Mouse (Mus musculus) kidney, adult 2 months (tissue): ENCODE results near the gene Nuf2.

Source experiments
- CTCF ChIP-seq: fragments of 200-500 bp; conservative IDR thresholded peaks from 2 replicates; pipeline ENCODE4 v1.5.1; 2011; ENCODE audit warnings: low read depth, mild to moderate bottlenecking, control low read depth, low read length, moderate library complexity, mixed read lengths; ENCODE audit not compliant: insufficient read depth, insufficient read length
- POLR2A ChIP-seq: fragments of 200-500 bp; IDR thresholded peaks from one replicate; pipeline ENCODE4 v1.6.1; 2011; ENCODE audit warnings: low read depth, low read length, control low read depth

GRCm38 (mm10) chr1:169529996-169530518 lies 1.2 kb downstream of the Nuf2 start:
- no peak for TF ChIP-seq CTCF
- TF ChIP-seq POLR2A, result no peak
